Mouse (Mus musculus): ENCODE results near the gene Trim26. TPM values are rescaled to one million over a fixed set of nuclear protein-coding genes. Genes with fewer than 3 reads are reported as not detected.
A peak's percentile ranks its signal among the peaks of the same experiment; 100 is the strongest.
"Not testable (repeated sequence)": the region's sequence is repeated elsewhere in the genome, so short reads cannot be mapped to it uniquely, and the experiment has no call there.

The Trim26 gene
- 69.2 and 77.1 TPM in 2 replicates for total RNA-seq (2021)
- long read RNA-seq, partial matches to known transcripts, result 12 of 35 reads
- long read RNA-seq, other reads (novel, unspliced or antisense), result 22 of 35 reads

- DNase-seq, result peak; percentile 94
Measured at GRCm38 (mm10) chr17:36836874-36837647, at the start of gene Trim26. TSS of gene Trim26 (plus strand) at chr17:36837134.

DNA sequence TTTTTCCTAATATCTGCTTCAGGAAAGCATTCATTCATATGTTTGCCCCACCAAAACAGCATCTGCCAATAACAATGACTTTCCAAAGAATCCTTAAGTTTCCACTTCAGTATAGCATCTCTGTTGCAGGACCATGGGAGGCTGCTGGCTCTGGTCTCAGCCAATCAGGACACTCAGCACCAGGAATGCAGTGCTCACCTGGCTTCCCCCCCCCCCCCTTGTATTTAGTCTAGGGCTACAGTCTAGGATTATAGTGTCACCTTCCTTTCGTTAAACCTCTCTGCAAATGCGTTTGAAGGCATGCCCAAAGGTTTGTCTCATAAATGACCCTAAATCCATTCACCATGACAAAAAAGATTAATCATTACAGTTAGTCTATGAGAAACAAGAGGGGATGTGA lies 48.6 kb upstream of the Trim26 start:
- no peak for DNase-seq

- DNase-seq, result peak; percentile 55
Measured at GRCm38 (mm10) chr17:36788801-36789200, 48.1 kb upstream of the Trim26 start.

DNA sequence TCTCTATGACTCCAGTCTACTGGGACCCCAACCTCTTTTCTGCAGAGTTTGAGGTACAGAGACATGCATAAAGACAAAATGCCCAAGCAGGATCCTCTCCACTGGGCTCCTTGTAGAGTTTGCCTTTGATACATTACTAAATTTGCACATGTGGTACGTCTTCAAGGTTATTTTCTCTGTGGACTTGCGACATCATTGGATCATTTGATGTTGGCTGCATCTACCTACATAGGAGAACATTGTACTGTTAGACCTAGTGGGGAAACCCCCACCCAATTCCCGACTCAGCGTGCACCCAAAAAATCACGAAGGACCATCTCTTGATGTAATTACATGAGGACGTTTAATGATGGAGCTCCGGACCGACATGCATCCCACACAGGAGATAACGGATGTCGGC lies 37.4 kb upstream of the Trim26 start:
- DNase-seq, result no peak

DNA sequence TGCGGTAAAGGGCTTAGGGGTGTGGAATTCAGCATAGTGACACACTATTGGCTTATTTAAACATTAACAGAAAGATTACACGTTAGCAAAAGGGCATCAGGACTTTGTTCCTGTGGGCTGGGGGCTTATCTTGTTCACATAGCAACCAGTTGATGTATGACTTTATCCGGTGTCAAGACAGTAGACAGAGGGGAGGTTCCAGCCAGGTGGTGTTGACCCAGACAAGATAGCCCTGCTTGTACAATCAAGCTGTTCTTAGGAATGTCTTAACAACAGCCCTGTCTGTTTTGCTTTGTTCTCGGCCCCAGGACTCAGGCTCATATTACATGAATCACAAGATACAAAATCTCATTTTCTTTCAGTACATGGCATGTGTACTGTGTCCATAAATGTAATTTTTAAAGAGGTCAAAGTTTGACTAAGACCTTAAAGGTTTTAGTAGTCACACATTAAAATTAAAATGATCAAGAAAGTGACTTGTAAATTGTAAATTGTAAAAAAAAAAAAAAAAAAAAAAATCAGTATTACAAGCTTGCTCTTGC lies 36.9 kb upstream of the Trim26 start:
- not testable (repeated sequence) for DNase-seq

DNA sequence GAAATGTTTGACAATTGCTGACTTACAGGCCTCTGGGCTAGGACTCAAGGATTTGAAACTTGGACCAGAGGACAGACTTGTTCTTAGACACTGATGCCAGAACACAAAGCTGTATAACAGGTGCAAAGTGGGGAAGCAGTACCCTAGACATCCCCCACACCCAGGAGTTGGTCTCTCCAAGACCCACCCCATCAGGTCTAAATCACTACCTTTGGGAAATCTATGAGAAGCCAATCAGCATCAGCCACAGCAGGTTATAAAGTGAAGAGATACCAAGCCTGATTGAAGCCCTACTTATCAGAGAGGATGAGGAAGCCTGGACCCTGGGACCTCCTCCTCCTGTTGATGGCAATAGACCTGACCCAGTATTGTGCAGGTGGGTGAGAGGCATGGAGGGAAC lies 25.1 kb upstream of the Trim26 start, which contains the start of gene H2-M10.6:
Gene H2-M10.6 (plus strand): TSS at position 301 of the 400 bp plus-strand sequence.
- no peak for DNase-seq

DNA sequence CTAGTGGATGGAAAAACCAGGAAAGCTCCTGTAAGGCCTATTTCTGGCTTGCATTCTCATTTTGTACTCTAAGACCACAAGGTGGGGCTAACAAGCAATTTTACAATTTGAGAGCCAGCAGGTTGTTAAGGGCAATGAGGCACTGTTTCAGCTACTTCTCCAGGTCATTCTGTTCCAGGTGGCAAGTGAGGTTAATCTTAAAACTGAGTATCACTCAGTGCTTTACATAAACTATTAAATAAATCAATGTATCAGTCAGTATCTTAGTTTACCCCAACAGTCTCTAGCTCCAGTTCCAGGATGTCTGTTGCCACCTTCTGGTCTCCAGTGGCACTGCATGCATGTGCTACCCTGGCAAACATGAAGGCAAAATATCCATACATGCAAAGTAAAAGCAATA lies 12.9 kb upstream of the Trim26 start:
- peak; percentile 51 for DNase-seq

- DNase-seq, result no peak
Measured at GRCm38 (mm10) chr17:36825525-36825924, 11.4 kb upstream of the Trim26 start.

GRCm38 (mm10) chr17:36826002-36826401 lies 10.9 kb upstream of the Trim26 start:
- DNase-seq, result peak; percentile 73

DNA sequence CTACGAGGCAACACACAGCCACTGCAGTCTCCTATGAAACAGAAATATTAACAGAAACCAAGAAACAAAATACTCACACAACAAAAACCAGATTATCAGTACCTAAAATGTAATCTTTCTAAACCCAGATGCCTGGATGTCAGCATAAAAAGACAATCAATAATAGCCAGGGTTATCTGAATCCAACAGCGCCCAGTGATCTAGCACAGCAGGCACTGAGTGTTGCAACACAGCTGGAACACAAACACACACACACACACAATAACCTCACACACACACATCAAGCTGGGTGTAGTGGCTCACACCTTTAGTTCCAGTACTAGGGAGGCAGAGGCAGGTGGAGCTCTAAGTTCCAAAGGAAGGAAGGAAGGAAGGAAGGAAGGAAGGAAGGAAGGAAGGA lies 8.4 kb upstream of the Trim26 start:
- no peak for DNase-seq

DNA sequence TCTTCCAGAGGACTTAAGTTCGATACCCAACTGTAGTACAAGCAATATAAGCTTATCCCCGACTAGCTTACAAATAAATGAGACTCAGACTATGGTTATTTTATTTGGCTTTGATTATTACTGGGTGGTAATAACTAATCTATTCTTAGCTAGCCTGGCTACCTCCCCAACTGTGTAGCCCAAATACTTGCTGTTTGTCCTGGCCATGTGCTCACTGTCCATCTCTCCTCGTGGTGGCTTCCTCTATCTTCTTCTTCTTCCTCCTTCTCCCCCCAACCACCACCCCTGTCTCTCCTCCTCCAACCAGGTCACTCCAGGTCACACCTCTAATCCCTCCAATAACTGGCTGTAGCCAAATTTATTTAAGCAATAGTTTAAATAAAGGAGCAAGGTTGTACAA lies 6.5 kb upstream of the Trim26 start:
- no peak for DNase-seq

DNA sequence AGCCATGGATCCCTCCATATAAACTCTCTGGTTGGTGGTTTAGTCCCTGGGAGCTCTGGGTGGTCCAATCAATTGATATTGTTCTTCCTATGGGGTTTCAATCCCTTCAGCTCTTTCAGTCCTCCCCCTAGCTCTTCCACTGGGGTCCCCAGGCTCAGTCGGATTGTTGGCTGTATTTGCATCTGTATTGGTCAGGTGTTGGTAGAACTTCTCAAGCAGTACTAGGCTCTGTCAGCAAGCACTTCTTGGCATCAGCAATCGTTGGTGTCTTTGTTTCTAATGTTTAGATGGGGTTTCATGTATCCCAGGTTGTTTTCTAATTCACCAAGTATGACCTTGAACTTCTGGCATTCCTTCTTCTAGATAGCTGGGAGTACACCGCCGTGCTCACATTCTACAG lies 4.2 kb upstream of the Trim26 start:
- no peak for DNase-seq

GRCm38 (mm10) chr17:36835591-36836426 lies 1.1 kb upstream of the Trim26 start:
- DNase-seq, result peak; percentile 69

GRCm38 (mm10) chr17:36836427-36836812 lies 514 bp upstream of the Trim26 start:
- DNase-seq, result no peak

- DNase-seq, result no peak
Measured at GRCm38 (mm10) chr17:36839001-36839400, 2.1 kb downstream of the Trim26 start.

DNA sequence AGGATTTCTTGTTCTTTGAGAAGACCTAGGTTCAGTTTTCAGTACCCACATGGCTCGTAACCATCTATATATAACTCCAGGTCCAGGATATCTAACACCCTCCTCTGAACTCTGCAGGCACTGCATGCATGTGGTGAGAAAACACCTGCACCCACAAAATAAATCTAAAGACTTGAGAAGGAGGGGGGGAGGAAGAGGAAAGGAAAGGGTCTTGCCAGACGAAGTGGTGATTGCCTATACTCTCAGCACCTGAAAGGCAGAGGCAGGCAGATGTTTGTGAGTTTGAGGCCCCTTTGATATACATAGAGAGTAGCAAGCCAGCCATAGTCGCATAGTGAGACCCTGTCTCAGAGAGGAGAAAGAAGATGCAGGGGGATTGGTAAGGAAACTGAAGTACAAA lies 3.0 kb downstream of the Trim26 start:
- no peak for DNase-seq

GRCm38 (mm10) chr17:36840961-36841445 lies 4.1 kb downstream of the Trim26 start:
- DNase-seq, result no peak

DNA sequence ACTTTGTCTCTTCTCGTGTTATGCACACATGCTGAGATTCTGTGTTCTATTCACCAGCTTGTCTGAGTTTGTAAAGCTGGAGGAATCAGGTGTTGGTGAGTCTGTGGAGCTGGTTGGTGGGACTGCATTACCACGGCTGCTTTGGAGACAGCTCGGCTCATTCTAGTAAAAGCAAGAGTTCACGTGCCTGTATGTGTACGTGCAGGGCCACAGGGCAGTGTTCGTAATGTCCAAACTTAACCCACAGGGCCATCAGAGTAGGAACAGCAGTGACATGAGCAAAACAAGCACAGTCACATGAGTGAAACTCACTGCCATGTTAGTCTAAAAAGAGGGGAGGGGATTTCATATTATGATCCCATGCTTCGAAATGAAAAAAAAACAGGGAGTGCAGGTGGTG lies 6.8 kb downstream of the Trim26 start:
- DNase-seq, result no peak

GRCm38 (mm10) chr17:36844286-36844719 lies 7.4 kb downstream of the Trim26 start:
- DNase-seq, result no peak

- DNase-seq, result peak; percentile 61
Measured at GRCm38 (mm10) chr17:36844725-36845124, 7.8 kb downstream of the Trim26 start.

GRCm38 (mm10) chr17:36848911-36849310 lies 12.0 kb downstream of the Trim26 start:
- DNase-seq, result no peak

- no peak for DNase-seq
Measured at GRCm38 (mm10) chr17:36849992-36850391, 13.1 kb downstream of the Trim26 start.

GRCm38 (mm10) chr17:36851200-36851599 lies 14.3 kb downstream of the Trim26 start:
- DNase-seq, result no peak

Measured in adrenal gland, postnatal 25 days (tissue).